Mouse (Mus musculus) retina, embryonic 14.5 days (tissue): ENCODE measurements at regions not wholly inside any gene's neighbourhood (a gene's known extent, or its start where the extent isn't known, plus 50 kb on each side); places are given as distances from the start of the nearest gene placed in this dataset.
A peak's percentile ranks its signal among the peaks of the same experiment; 100 is the strongest.

ENCODE experiments used
- DNase-seq: peaks from one replicate; pipeline ENCODE4 v3.0.0-alpha.2; 2015; ENCODE audit warnings: low spot score

GRCm38 (mm10) chr12:61081289-61081688 is 441.7 kb upstream of the Lrfn5 start:
- peak; percentile 3 for DNase-seq
